Mouse (Mus musculus): ENCODE data around the gene Fat2. TPM values are rescaled to one million over a fixed set of nuclear protein-coding genes. Genes with fewer than 3 reads are reported as not detected.

The Fat2 gene
- polyA plus RNA-seq, 1 experiment from 2014 or later = 0.08 TPM

DNA sequence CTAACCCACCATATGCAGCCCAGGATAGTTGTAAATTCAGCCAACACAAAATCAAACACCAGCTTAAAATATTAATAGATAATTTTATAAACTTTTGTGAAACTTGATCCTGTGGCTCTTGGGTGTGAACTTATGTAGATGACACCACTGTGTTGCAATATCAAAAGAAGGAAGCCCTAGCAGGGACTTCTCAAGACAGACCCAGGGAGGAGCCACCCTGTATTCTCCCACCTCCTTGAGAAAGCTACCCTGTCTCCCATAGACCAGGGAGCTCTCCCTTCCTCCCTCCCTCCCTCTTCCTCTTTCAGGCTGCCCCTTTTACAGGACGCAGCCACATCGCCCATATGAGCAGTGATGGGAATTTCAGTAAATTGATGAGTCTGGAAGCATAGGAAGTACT lies 4.4 kb upstream of the Fat2 start:
- Histone ChIP-seq H3K4me1 (ENCODE audit: control insufficient read depth, insufficient read depth, low read length) (no peaks in the 10 kb centered on the region), H3K36me3 (replicated peaks; ENCODE audit: control insufficient read depth, insufficient read depth, low read depth, low read length) (no peaks in the 10 kb centered on the region), H3K27me3 (ENCODE audit: control insufficient read depth, insufficient read depth, low read length) (no peaks in the 10 kb centered on the region), H3K4me3 (ENCODE audit: low read depth, low read length) (no peak overlapping the region), H3K27ac (replicated peaks; ENCODE audit: low read depth, low read length) (no peak overlapping the region), H3K4me2 (ENCODE audit: low read depth, low read length) (no peak overlapping the region), H3K9me3 (replicated peaks; ENCODE audit: control insufficient read depth, low read length) (no peaks in the 10 kb centered on the region), H3K9ac (replicated peaks; ENCODE audit: low read length) (no peak overlapping the region)
- no peak for DNase-seq (ENCODE audit: low spot score)
- ATAC-seq (replicated peaks; ENCODE audit: insufficient number of reproducible peaks, low FRiP score, low TSS enrichment, low read depth) = no peak
- WGBS = 84% methylated on average over 2 of the region's 2 CpGs

DNA sequence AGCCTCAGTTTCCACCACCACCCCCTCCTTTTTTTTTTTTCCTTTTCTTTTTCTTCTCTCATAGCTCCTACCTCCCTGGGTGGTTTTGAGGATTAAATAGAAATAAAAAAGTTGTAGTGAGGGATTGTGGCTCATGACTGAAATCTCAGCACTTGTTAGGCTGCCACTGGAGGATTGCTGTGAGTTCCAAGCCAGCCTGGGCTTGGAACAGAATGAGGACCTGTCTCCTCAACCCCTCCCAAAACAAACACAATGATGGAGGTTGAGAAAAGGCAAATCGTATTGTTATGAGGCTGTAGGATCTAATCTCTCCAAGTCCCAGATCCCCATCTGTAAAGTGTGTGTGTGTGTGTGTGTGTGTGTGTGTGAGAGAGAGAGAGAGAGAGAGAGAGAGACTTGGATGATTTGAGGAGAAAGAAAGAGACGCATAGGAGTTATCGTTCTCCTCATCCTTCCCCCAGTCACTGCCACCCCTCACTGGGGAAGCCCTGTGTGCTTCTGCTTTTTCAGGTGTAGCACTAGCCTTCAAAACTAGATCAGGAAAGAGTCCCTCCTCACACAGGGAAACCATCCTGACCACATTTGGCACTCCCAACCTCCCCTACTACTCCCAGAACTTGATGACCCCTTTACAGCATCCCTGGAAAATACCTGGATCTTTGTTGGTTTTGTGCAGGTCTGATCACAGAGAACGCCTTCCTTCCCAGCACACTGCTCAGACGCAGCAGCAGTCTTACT lies 837 bp upstream of the Fat2 start:
- no peak overlapping the region for H3K9ac ChIP-seq (replicated peaks; ENCODE audit: low read length)

DNA sequence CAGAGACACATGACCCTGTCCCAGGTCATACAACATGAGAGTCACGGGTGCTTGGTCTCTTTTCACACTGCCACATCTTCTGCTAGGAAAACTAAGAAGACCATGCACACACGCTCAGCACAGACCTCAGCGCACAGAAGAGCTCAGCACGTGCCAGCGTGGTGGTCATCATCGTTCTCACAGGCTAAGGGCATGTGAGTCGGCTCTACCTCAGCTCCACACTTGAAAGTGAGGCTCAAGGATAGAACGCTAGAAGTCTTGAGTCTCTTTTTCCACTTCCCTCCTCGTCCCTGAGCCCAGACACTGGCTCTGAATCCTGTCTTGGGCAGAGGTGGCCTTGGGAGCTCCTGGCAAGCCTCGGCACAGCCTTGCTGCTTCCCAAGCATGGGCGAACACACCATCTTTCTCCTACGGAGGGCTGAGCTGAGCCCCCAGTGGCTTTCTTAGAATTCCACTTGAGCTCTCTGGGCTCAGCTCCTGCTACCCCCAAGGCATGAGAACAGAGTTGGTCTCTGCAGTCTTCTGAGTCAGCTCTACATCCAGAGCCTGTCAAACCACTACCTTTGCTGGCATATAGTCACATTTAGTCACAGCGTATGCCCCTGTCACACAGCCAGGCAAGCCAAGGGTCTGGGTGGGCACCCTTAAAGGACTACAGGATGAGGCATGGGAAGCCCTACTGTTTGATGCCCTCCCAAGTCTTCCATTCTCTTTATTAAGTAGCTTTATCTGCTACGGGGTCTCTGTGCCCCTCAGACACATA lies 869 bp downstream of the Fat2 start:
- DNase-seq (ENCODE audit: low spot score) (no peak), ATAC-seq (replicated peaks; ENCODE audit: insufficient number of reproducible peaks, low FRiP score, low TSS enrichment, low read depth) (no peak)
- 86% methylated on average over 14 of the region's 14 CpGs for WGBS
- H3K9ac ChIP-seq (replicated peaks; ENCODE audit: low read length) = no peak overlapping the region
- H3K9me3 ChIP-seq (replicated peaks; ENCODE audit: control insufficient read depth, low read length) = no peaks in the 10 kb centered on the region
- no peak overlapping the region for H3K27ac ChIP-seq (replicated peaks; ENCODE audit: low read depth, low read length)
- no peak overlapping the region for H3K4me3 ChIP-seq (ENCODE audit: low read depth, low read length)
- H3K36me3 ChIP-seq (replicated peaks; ENCODE audit: control insufficient read depth, insufficient read depth, low read depth, low read length) = no peaks in the 10 kb centered on the region
- H3K4me2 ChIP-seq (ENCODE audit: low read depth, low read length) = no peak overlapping the region
- no peaks in the 10 kb centered on the region for H3K27me3 ChIP-seq (ENCODE audit: control insufficient read depth, insufficient read depth, low read length)
- no peaks in the 10 kb centered on the region for H3K4me1 ChIP-seq (ENCODE audit: control insufficient read depth, insufficient read depth, low read length)

More for the DNA sequence above, 837 bp upstream of the Fat2 start:
- H3K27ac ChIP-seq (replicated peaks; ENCODE audit: low read depth, low read length) = no peak overlapping the region
- no peaks in the 10 kb centered on the region for H3K27me3 ChIP-seq (ENCODE audit: control insufficient read depth, insufficient read depth, low read length)
- no peaks in the 10 kb centered on the region for H3K36me3 ChIP-seq (replicated peaks; ENCODE audit: control insufficient read depth, insufficient read depth, low read depth, low read length)
- no peak overlapping the region for H3K4me3 ChIP-seq (ENCODE audit: low read depth, low read length)
- WGBS = 66% methylated on average over 5 of the region's 5 CpGs
- no peak overlapping the region for H3K4me2 ChIP-seq (ENCODE audit: low read depth, low read length)
- no peaks in the 10 kb centered on the region for H3K4me1 ChIP-seq (ENCODE audit: control insufficient read depth, insufficient read depth, low read length)
- H3K9me3 ChIP-seq (replicated peaks; ENCODE audit: control insufficient read depth, low read length) = no peaks in the 10 kb centered on the region
- DNase-seq (ENCODE audit: low spot score) (no peak), ATAC-seq (replicated peaks; ENCODE audit: insufficient number of reproducible peaks, low FRiP score, low TSS enrichment, low read depth) (no peak)

DNA sequence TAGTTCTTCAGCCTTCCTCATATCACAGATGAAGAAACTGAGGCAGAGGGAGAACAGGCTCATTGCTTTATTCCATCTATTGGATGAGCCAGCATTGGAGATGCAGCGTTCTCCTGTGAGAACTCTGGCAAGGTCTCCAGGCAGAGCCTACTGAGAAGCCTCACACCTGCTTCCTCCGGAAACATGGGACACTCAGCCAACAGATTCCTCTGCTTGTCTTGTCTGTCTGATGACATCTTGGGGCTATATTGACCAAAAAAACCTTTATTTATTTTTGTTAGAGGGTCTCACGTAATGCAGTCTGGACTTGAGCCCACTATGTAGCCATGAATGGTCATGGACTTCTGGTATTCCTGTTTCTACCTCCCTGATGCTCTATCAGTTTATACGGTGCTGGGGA lies 1.8 kb downstream of the Fat2 start:
- ATAC-seq (replicated peaks; ENCODE audit: insufficient number of reproducible peaks, low FRiP score, low TSS enrichment, low read depth) (no peak), DNase-seq (ENCODE audit: low spot score) (no peak)
- Histone ChIP-seq H3K9ac (replicated peaks; ENCODE audit: low read length) (no peak overlapping the region), H3K9me3 (replicated peaks; ENCODE audit: control insufficient read depth, low read length) (no peaks in the 10 kb centered on the region), H3K4me2 (ENCODE audit: low read depth, low read length) (no peak overlapping the region), H3K4me1 (ENCODE audit: control insufficient read depth, insufficient read depth, low read length) (no peaks in the 10 kb centered on the region), H3K4me3 (ENCODE audit: low read depth, low read length) (no peak overlapping the region), H3K27ac (replicated peaks; ENCODE audit: low read depth, low read length) (no peak overlapping the region), H3K36me3 (replicated peaks; ENCODE audit: control insufficient read depth, insufficient read depth, low read depth, low read length) (no peaks in the 10 kb centered on the region), H3K27me3 (ENCODE audit: control insufficient read depth, insufficient read depth, low read length) (no peaks in the 10 kb centered on the region)
- 83% methylated on average over 4 of the region's 4 CpGs for WGBS

DNA sequence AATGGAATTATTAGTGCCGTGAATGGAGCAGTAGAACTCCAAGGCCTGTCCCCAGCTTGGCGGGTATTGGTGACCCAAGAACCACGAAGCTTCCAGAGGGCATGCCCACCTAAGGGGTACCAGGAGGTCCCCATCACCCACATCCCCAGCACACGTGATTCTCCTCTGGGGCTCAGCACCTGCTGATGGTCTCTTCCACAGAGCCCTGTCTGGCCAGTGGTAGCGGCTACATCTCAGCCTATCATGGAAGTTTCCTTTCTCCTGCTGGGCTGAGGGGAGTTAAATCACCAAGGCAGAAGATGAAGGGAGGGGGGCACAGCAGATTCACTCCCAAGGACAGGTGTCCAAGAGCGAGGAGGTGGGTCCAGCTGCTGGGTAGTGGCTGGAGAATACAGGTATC lies 2.3 kb downstream of the Fat2 start:
- no peaks in the 10 kb centered on the region for H3K4me1 ChIP-seq (ENCODE audit: control insufficient read depth, insufficient read depth, low read length)
- 79% methylated on average over 6 of the region's 6 CpGs for WGBS
- H3K27ac ChIP-seq (replicated peaks; ENCODE audit: low read depth, low read length) = no peak overlapping the region
- H3K27me3 ChIP-seq (ENCODE audit: control insufficient read depth, insufficient read depth, low read length) = no peaks in the 10 kb centered on the region
- no peak overlapping the region for H3K9ac ChIP-seq (replicated peaks; ENCODE audit: low read length)
- H3K9me3 ChIP-seq (replicated peaks; ENCODE audit: control insufficient read depth, low read length) = no peaks in the 10 kb centered on the region
- ATAC-seq (replicated peaks; ENCODE audit: insufficient number of reproducible peaks, low FRiP score, low TSS enrichment, low read depth) (no peak), DNase-seq (ENCODE audit: low spot score) (no peak)
- H3K4me2 ChIP-seq (ENCODE audit: low read depth, low read length) = no peak overlapping the region
- no peaks in the 10 kb centered on the region for H3K36me3 ChIP-seq (replicated peaks; ENCODE audit: control insufficient read depth, insufficient read depth, low read depth, low read length)
- no peak overlapping the region for H3K4me3 ChIP-seq (ENCODE audit: low read depth, low read length)

DNA sequence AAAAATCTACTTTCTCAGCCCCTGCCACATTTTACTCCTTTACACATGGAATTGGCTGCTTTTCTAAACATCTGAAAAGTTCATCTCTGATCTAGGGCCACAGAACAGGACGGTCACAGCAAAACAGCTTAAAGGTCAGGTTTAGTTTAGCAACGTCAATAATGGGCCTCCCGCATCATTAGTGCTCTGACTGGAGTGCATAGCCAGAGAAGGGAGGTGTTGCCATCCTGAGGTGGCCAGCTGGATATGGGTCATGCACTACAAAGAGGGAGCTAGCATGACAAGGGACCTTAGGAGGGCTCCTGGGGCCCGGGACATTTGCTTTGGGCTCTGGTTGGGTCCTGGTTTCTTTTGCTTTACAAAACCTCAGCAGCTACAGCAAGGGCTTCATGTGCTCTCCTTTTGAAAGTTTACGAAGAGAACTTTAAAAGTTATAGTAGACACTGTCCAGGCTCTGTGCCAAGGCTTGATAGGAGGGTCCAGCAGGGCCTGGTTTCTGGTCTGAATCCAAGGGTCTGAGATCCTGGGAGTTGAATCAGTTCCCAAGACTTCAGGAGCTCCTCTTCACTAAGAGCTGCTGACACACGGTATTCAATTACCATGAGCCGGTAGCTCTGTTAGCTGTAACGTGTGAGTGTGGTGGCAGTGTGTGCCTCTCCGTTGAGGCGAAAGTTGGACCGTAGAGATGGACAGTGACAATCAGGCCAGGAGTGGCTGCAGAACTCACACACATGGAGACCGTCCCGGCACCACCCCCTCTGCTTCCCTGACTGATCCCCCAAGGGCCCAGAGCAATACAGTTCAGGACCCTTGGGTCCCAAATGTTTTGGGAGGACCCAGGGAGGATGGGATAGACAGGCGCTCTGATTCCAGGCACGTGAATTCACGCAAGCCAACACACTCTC lies 6.2 kb downstream of the Fat2 start:
- Histone ChIP-seq H3K27ac (replicated peaks; ENCODE audit: low read depth, low read length) (no peak overlapping the region), H3K27me3 (ENCODE audit: control insufficient read depth, insufficient read depth, low read length) (no peaks in the 10 kb centered on the region), H3K4me3 (ENCODE audit: low read depth, low read length) (no peak overlapping the region), H3K9me3 (replicated peaks; ENCODE audit: control insufficient read depth, low read length) (no peaks in the 10 kb centered on the region), H3K4me2 (ENCODE audit: low read depth, low read length) (no peak overlapping the region), H3K36me3 (replicated peaks; ENCODE audit: control insufficient read depth, insufficient read depth, low read depth, low read length) (no peaks in the 10 kb centered on the region), H3K9ac (replicated peaks; ENCODE audit: low read length) (no peak overlapping the region), H3K4me1 (ENCODE audit: control insufficient read depth, insufficient read depth, low read length) (no peaks in the 10 kb centered on the region)
- ATAC-seq (replicated peaks; ENCODE audit: insufficient number of reproducible peaks, low FRiP score, low TSS enrichment, low read depth) (no peak), DNase-seq (ENCODE audit: low spot score) (no peak)
- 84% methylated on average over 16 of the region's 16 CpGs for WGBS

DNA sequence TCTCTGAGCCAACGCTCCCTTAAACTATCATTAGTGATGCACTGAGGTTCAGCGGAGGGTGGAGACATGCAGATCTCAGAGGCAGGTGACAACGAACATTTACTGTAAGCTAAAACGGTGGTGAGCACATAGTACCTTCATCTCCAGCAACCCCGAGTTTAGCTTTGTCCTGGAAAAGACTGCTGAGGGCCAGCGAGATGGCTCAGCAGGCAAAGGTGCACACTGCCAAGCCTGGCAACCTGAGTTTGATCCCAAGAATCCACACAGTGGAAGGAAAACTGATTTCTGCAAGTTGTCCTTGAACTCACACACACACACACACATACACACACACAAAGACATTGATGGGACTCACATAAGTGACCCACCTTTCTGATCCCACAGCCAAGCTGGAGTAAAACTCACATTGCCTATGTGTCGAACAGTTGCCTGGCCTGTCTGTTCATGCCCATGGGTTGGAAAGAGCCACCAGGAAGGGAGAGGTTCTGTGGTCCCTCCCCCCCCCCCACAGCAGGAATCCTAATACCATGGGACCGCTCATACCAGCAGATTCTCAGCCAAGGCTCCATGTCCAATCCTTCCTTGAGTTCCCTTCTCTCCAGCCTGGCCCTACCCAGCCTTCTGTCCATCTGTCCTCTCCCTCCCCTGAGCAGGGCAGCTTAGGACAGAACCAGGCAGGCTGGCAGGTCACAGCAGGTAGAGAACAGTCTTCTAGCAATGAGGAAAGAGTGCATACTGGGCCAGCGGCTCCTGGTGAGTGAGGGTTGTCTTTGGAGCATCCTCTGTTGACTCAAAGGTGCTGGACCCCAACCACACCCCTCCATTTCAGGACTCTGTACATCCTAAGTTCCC lies 8.6 kb downstream of the Fat2 start:
- Histone ChIP-seq H3K27me3 (ENCODE audit: control insufficient read depth, insufficient read depth, low read length) (no peaks in the 10 kb centered on the region), H3K9ac (replicated peaks; ENCODE audit: low read length) (no peak overlapping the region), H3K4me2 (ENCODE audit: low read depth, low read length) (no peak overlapping the region), H3K4me1 (ENCODE audit: control insufficient read depth, insufficient read depth, low read length) (no peaks in the 10 kb centered on the region), H3K9me3 (replicated peaks; ENCODE audit: control insufficient read depth, low read length) (no peaks in the 10 kb centered on the region), H3K36me3 (replicated peaks; ENCODE audit: control insufficient read depth, insufficient read depth, low read depth, low read length) (no peaks in the 10 kb centered on the region), H3K27ac (replicated peaks; ENCODE audit: low read depth, low read length) (no peak overlapping the region), H3K4me3 (ENCODE audit: low read depth, low read length) (no peak overlapping the region)
- no peak for ATAC-seq (replicated peaks; ENCODE audit: insufficient number of reproducible peaks, low FRiP score, low TSS enrichment, low read depth)
- DNase-seq (ENCODE audit: low spot score) = no peak
- WGBS = 86% methylated on average over 9 of the region's 9 CpGs

Measured in embryonic facial prominence, embryonic 11.5 days (tissue).